Mouse (Mus musculus): ENCODE measurements around the gene Gm10563. TPM values are rescaled to one million over a fixed set of nuclear protein-coding genes. Genes with fewer than 3 reads are reported as not detected.

The Gm10563 gene
- not detected for polyA plus RNA-seq (2017; shearing (Covaris generic))

DNA sequence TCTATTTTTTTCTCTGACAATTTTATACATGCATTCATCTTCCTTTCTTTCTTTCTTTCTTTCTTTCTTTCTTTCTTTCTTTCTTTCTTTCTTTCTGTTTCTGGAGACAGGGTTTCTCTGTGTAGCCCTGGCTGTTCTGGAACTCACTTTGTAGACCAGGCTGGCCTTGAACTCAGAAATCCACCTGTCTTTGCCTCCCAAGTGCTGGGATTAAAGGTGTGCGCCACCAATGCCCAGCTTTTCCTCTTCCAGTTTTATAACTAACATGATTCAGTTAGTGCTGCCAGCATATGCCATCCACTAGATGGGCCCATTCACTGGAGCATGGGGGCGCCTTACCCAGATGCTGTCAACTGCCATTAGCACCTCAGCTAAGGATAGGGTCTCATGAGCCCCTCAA, at the start of gene Gm10563:
TSS of gene Gm10563 (minus strand) at position 101 of the 400 bp plus-strand sequence.

DNA sequence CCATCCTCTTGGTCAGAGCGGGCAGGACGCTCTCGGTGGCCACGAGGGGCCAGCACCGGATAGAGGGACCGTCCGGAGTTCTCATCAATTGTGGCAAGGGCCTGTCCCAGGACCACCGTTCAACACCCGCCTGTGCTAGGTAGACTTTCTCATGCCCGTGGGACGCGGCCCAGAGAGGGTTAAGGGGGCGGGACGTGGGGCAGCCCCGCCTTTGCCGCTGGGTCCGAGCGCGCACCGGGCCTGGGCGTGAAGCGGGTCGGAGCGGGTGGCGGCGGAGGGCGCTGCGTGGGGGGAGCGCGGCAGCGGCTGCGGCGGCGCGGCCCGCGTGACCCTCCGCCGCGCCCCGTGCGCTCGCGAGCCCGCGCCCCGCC, 48.9 kb upstream of the Gm10563 start, which contains the start of gene Fndc10:
TSS of gene Fndc10 (plus strand) at position 232 of the 371 bp plus-strand sequence.

DNA sequence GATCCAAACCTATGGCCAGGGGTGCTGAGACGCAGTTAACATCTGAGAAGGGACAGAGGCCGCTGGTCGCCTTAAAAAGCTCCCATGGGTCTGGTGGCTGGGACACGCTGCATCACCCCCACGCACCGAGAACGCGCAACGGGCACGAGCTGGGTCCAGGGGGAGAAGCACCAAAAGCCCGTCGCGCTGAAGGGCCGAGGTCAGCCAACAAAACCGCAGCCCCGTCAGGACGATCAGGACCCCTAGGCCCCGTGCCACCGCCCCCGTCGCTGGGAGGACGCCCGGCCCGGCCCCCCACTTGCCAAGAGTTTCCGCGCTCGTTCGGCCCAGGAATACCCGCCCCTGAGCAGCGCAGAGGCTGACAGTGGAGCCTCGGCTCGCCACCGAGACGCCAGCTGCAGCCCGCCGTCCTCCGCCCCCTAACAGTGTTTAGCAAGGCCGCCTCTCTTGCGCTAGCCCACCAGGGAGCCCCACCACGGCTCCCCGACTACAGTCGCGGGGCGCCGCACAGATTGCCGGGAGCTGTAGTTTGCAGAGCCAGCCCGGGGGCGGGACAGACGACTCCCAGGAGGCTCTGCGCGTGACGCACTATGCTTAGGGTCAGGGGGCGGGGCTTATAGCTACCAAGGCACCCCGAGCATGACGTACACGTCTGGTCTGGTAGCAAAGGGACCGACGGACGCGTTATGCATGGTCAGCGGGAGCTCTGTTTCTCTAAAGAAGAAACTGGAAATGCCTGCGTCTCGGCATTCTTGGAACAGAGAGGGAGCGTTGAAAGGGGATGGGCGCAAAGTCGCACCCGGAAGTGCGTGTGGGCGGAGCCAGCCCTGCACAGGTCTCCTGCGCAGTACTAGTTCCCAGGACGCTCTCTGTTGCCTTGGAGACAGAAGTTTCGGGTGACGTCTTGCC, 23.7 kb upstream of the Gm10563 start, which contains the start of gene Mib2:
TSS of gene Mib2 (minus strand) at position 510 of the 909 bp plus-strand sequence.

DNA sequence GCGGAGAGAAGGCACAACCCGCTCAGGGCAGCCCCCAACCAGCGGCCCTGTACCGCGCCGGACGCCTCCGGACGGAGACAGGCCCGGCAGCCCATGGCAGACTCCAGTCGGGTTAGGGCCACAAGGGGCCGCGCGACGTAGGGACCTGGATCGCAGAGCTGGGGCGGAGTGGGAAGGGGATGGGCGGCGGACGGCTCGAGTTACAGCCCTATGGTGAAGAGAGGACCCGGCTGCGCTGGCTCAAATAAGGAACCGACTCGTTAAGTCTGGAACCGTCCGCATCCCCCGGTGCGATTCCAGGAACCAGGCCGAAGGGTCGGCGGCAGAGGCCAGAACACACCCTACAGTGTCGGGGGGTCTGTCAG, 7.9 kb upstream of the Gm10563 start, which contains the start of gene Mmp23:
TSS of gene Mmp23 (minus strand) at position 299 of the 365 bp plus-strand sequence.

DNA sequence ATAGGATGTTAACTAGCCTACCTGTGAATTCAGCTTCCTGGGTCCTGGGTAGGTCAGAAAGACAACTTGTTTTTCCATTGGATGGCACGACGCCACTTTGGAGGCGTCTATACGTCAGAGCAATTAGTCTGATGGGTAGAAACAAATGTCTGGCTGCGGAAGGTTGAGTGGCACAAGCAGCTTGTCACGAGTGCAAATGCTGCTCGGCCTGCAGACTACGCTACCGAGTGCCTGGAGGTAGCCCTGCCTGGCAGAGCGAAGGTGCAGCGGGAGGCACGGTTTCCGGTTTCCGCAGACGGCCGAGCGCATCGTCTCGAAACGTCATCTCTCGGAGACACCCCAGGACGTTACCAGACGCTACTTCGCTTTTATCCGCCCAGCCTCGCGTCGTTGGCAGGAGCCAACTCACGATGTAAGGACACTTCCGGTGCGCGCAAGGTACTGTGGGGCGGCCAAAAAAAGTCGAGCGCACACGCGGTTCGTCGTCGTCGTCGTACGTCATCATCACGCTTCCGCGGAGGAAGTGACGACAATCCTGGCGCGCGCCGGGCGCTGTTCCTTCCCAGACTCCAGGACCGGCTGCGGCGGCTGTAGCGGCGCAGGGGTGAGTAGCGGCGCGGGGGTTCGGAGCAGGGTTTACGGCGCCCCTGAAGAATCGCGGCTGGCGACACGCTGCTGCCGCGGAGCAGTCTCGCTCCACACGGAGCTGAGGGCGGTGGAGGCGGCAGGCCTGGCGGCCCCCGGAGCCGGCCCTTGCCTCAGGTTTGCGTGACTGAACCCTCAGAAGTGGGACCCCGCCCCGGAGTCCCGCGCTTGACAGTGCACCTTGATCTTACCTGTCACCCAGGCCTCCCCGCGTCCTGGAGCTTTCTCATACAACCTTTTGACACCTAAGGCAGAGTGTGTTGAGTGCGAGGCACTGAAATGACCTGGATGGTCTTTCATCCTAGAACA, 20.6 kb downstream of the Gm10563 start, which contains the start of gene Cdk11b:
TSS of gene Cdk11b (plus strand) at position 517 of the 954 bp plus-strand sequence.

DNA sequence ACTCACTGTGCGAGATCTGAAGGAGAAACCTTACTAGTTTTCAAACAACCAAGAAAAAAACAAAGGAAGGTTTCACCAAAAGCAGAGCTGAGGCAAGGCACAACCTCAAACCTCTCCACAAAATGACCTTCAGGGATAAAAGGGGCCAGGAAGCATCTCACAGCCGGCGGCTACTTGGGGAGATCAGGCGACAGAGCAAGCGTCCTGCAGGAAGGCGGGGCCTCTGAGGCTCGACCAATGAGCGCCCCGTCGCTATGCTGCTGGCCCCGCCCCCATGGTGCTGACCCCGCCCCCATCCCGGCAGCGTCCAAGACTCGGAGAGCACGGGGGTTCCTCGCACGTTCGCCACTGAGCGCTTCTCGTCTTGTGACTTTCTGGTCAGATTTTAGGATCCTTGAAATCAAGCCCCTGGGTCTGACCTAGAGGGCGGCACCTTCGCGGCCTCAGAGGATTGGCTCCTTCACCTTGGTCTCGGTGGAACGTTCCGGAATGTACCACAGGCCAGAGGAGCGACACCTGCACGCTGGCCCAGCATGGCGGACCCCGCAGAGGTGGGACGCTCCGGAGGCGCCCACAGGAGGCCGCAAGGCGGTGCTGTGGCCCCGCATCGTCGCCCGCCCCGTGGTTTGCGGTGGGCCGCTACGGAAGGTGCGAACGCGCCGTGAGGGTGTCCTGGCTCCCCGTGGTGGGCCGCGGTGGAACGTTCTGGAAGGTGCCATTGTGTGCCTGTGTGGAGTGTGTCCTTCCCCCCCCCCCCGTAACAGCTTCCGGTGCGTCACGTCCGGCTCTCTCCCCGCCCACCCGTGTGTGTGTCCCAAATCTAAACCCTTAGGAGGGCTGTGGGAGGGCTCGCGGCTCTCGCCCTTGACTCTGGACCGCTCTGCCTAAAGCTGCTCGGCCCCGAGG, 43.9 kb downstream of the Gm10563 start, which contains the start of gene Slc35e2:
TSS of gene Slc35e2 (plus strand) at position 326 of the 906 bp plus-strand sequence.

Other genes with a start within 250 kb of the Gm10563 start
- gene Gabrd, start 247.3 kb downstream of the Gm10563 start, polyA plus RNA-seq (2017; shearing (Covaris generic)) = 1 to 10 TPM in 1 of 2 experiments, under 1 TPM in 1; 0.46 to 2.0 TPM
- 1 to 10 TPM in 1 of 2 experiments, under 1 TPM in 1; 0.86 to 3.1 TPM for gene Cfap74, start 236.2 kb downstream of the Gm10563 start, polyA plus RNA-seq (2017; shearing (Covaris generic))
- gene Tmem52, start 176.3 kb downstream of the Gm10563 start, polyA plus RNA-seq (2017; shearing (Covaris generic)) = not detected
- 100 to 1,000 TPM; 372 to 422 TPM for gene Gnb1, start 154.0 kb downstream of the Gm10563 start, polyA plus RNA-seq (2017; shearing (Covaris generic))
- 100 to 1,000 TPM; 129 to 132 TPM for gene Nadk, start 83.0 kb downstream of the Gm10563 start, polyA plus RNA-seq (2017; shearing (Covaris generic))
- gene Slc35e2, start 44.0 kb downstream of the Gm10563 start, polyA plus RNA-seq (2017; shearing (Covaris generic)) = 10 to 100 TPM in 1 of 2 experiments, 1 to 10 TPM in 1; 9.9 to 12.0 TPM
- 100 to 1,000 TPM; 137 to 173 TPM for gene Cdk11b, start 20.6 kb downstream of the Gm10563 start, polyA plus RNA-seq (2017; shearing (Covaris generic))
- under 1 TPM; 0.71 to 0.90 TPM for gene Mmp23, start 8.0 kb upstream of the Gm10563 start, polyA plus RNA-seq (2017; shearing (Covaris generic))
- gene Mib2, start 23.8 kb upstream of the Gm10563 start, polyA plus RNA-seq (2017; shearing (Covaris generic)) = 10 to 100 TPM; 42.2 to 82.6 TPM
- 10 to 100 TPM; 11.3 to 18.9 TPM for gene Fndc10, start 48.9 kb upstream of the Gm10563 start, polyA plus RNA-seq (2017; shearing (Covaris generic))
- gene Ssu72, start 59.4 kb upstream of the Gm10563 start, polyA plus RNA-seq (2017; shearing (Covaris generic)) = 100 to 1,000 TPM; 152 to 154 TPM
- gene Tmem240, start 89.4 kb upstream of the Gm10563 start, polyA plus RNA-seq (2017; shearing (Covaris generic)) = under 1 TPM; 0.84 to 0.94 TPM
- 10 to 100 TPM; 70.7 to 72.2 TPM for gene Atad3a, start 115.7 kb upstream of the Gm10563 start, polyA plus RNA-seq (2017; shearing (Covaris generic))
- 1 to 10 TPM in 1 of 2 experiments, under 1 TPM in 1; 0.25 to 2.2 TPM for gene Vwa1, start 129.3 kb upstream of the Gm10563 start, polyA plus RNA-seq (2017; shearing (Covaris generic))
- under 1 TPM in 1 of 2 experiments, not detected in 1; 0.05 TPM for gene Tmem88b, start 140.5 kb upstream of the Gm10563 start, polyA plus RNA-seq (2017; shearing (Covaris generic))
- 1 to 10 TPM in 1 of 2 experiments, not detected in 1; 2.5 TPM for gene Ankrd65, start 145.0 kb upstream of the Gm10563 start, polyA plus RNA-seq (2017; shearing (Covaris generic))
- 100 to 1,000 TPM; 104 to 112 TPM for gene Mrpl20, start 157.5 kb upstream of the Gm10563 start, polyA plus RNA-seq (2017; shearing (Covaris generic))
- 100 to 1,000 TPM; 255 to 303 TPM for gene Ccnl2, start 167.1 kb upstream of the Gm10563 start, polyA plus RNA-seq (2017; shearing (Covaris generic))
- gene Aurkaip1, start 185.9 kb upstream of the Gm10563 start, polyA plus RNA-seq (2017; shearing (Covaris generic)) = 100 to 1,000 TPM; 176 to 179 TPM
- gene Mxra8, start 194.3 kb upstream of the Gm10563 start, polyA plus RNA-seq (2017; shearing (Covaris generic)) = 10 to 100 TPM in 1 of 2 experiments, 1 to 10 TPM in 1; 2.9 to 10.7 TPM
- gene Dvl1, start 202.0 kb upstream of the Gm10563 start, polyA plus RNA-seq (2017; shearing (Covaris generic)) = 10 to 100 TPM; 59.9 to 70.5 TPM
- gene Tas1r3, start 218.0 kb upstream of the Gm10563 start, polyA plus RNA-seq (2017; shearing (Covaris generic)) = under 1 TPM; 0.62 to 0.66 TPM
- gene Cptp, start 224.0 kb upstream of the Gm10563 start, polyA plus RNA-seq (2017; shearing (Covaris generic)) = 10 to 100 TPM; 13.5 to 14.5 TPM
- gene Ints11, start 224.1 kb upstream of the Gm10563 start, polyA plus RNA-seq (2017; shearing (Covaris generic)) = 100 to 1,000 TPM; 104 to 139 TPM
- gene Pusl1, start 246.4 kb upstream of the Gm10563 start, polyA plus RNA-seq (2017; shearing (Covaris generic)) = 10 to 100 TPM; 32.2 to 57.2 TPM
- 10 to 100 TPM; 17.8 to 23.6 TPM for gene Acap3, start 246.4 kb upstream of the Gm10563 start, polyA plus RNA-seq (2017; shearing (Covaris generic))

Measured in inflammation-experienced regulatory T-cells (primary cell).